Mouse (Mus musculus): ENCODE results near the gene Nabp2. TPM values are rescaled to one million over a fixed set of nuclear protein-coding genes. Genes with fewer than 3 reads are reported as not detected.

The Nabp2 gene
- total and polyA plus RNA-seq, 3 experiments: 40.3 to 123 (median 43.7) TPM

- Histone ChIP-seq H3K27ac (ENCODE audit: insufficient read depth, low read depth) (no peak overlapping the region), H3K36me3 (replicated peaks in 1 of 2; ENCODE audit: control insufficient read depth in 1 of 2, insufficient read depth in 1 of 2, low read length in 1 of 2) (peaks cover 54 to 85% of the 10 kb centered on the region in 2 experiments), H3K9me3 (replicated peaks; ENCODE audit: low read length) (no peaks in the 10 kb centered on the region), H3K27me3 (replicated peaks) (no peaks in the 10 kb centered on the region), H3K4me2 (ENCODE audit: insufficient read depth, low read depth, poor library complexity, severe bottlenecking) (no peak overlapping the region), H3K4me3 (replicated peaks in 1 of 3; ENCODE audit: low read depth in 2 of 3, low read length in 2 of 3, poor library complexity in 1 of 3) (no peak overlapping the region), H3K4me1 (ENCODE audit: control insufficient read depth in 1 of 2, insufficient read depth in 2 of 2) (peaks cover 5 to 38% of the 10 kb centered on the region in 2 experiments), H3K79me2 (replicated peaks; ENCODE audit: control insufficient read depth, extremely low read depth, insufficient read depth, poor library complexity, severe bottlenecking) (no peaks in the 10 kb centered on the region), H3K9ac (ENCODE audit: insufficient read depth, low read depth) (no peak overlapping the region)
- in situ Hi-C loops (cut with MboI; ENCODE audit: low pct_ligation_motif_present, low pct_unique_long_range_greater_than_20kb, low sequenced_read_pairs) (no loop called here), dilution Hi-C loops (cut with MboI; ENCODE audit: extremely low pct_ligation_motif_present, extremely low pct_unique_long_range_greater_than_20kb, low sequenced_read_pairs) (no loop called here)
- no peak for TF ChIP-seq USF2 (conservative IDR thresholded peaks at IDR 0.05; ENCODE audit: low read depth, low read length)
- TF ChIP-seq JUND (conservative IDR thresholded peaks at IDR 0.05; ENCODE audit: low read depth, low read length): no peak
- no peak for TF ChIP-seq USF1 (IDR thresholded peaks at IDR 0.05; ENCODE audit: low read depth, low read length)
- no peak for TF ChIP-seq BHLHE40 (IDR thresholded peaks at IDR 0.05; ENCODE audit: low read depth, low read length)
- no peak for TF ChIP-seq KAT2A (IDR thresholded peaks at IDR 0.05; ENCODE audit: insufficient replicate concordance, low read length)
- TF ChIP-seq ELF1 (IDR thresholded peaks at IDR 0.05; ENCODE audit: low read depth, low read length): no peak
- no peak for TF ChIP-seq HCFC1 (IDR thresholded peaks at IDR 0.05; ENCODE audit: low read depth, low read length)
- DNase-seq (ENCODE audit: extremely low read depth): no peak
Measured at GRCm38 (mm10) chr10:128435873-128436272, 24.6 kb upstream of the Nabp2 start.

- Histone ChIP-seq H3K4me1 (ENCODE audit: control insufficient read depth in 1 of 2, insufficient read depth in 2 of 2) (peaks cover 5 to 38% of the 10 kb centered on the region in 2 experiments), H3K4me2 (ENCODE audit: insufficient read depth, low read depth, poor library complexity, severe bottlenecking) (no peak overlapping the region), H3K27me3 (replicated peaks) (no peaks in the 10 kb centered on the region), H3K27ac (ENCODE audit: insufficient read depth, low read depth) (no peak overlapping the region), H3K4me3 (replicated peaks in 1 of 3; ENCODE audit: low read depth in 2 of 3, low read length in 2 of 3, poor library complexity in 1 of 3) (no peak overlapping the region), H3K79me2 (replicated peaks; ENCODE audit: control insufficient read depth, extremely low read depth, insufficient read depth, poor library complexity, severe bottlenecking) (no peaks in the 10 kb centered on the region), H3K9me3 (replicated peaks; ENCODE audit: low read length) (no peaks in the 10 kb centered on the region), H3K36me3 (replicated peaks in 1 of 2; ENCODE audit: control insufficient read depth in 1 of 2, insufficient read depth in 1 of 2, low read length in 1 of 2) (peaks cover 56 to 85% of the 10 kb centered on the region in 2 experiments), H3K9ac (ENCODE audit: insufficient read depth, low read depth) (no peak overlapping the region)
- in situ Hi-C loops (cut with MboI; ENCODE audit: low pct_ligation_motif_present, low pct_unique_long_range_greater_than_20kb, low sequenced_read_pairs): no loop called here
- dilution Hi-C loops (cut with MboI; ENCODE audit: extremely low pct_ligation_motif_present, extremely low pct_unique_long_range_greater_than_20kb, low sequenced_read_pairs): no loop called here
- TF ChIP-seq MAZ (IDR thresholded peaks at IDR 0.05; ENCODE audit: low read depth, low read length): no peak
- no peak for DNase-seq (ENCODE audit: extremely low read depth)
Measured at GRCm38 (mm10) chr10:128435186-128435823, 24.0 kb upstream of the Nabp2 start.

- Histone ChIP-seq H3K36me3 (replicated peaks in 1 of 2; ENCODE audit: control insufficient read depth in 1 of 2, insufficient read depth in 1 of 2, low read length in 1 of 2) (peaks cover 56 to 85% of the 10 kb centered on the region in 2 experiments), H3K4me2 (ENCODE audit: insufficient read depth, low read depth, poor library complexity, severe bottlenecking) (no peak overlapping the region), H3K4me3 (replicated peaks in 1 of 3; ENCODE audit: low read depth in 2 of 3, low read length in 2 of 3, poor library complexity in 1 of 3) (no peak overlapping the region), H3K9me3 (replicated peaks; ENCODE audit: low read length) (no peaks in the 10 kb centered on the region), H3K27me3 (replicated peaks) (no peaks in the 10 kb centered on the region), H3K79me2 (replicated peaks; ENCODE audit: control insufficient read depth, extremely low read depth, insufficient read depth, poor library complexity, severe bottlenecking) (no peaks in the 10 kb centered on the region), H3K9ac (ENCODE audit: insufficient read depth, low read depth) (no peak overlapping the region), H3K4me1 (ENCODE audit: control insufficient read depth in 1 of 2, insufficient read depth in 2 of 2) (peaks cover 5 to 37% of the 10 kb centered on the region in 2 experiments), H3K27ac (ENCODE audit: insufficient read depth, low read depth) (no peak overlapping the region)
- no peak for TF ChIP-seq NRF1 (IDR thresholded peaks at IDR 0.05; ENCODE audit: low read depth, low read length)
- TF ChIP-seq TCF12 (IDR thresholded peaks at IDR 0.05; ENCODE audit: low read depth, low read length): no peak
- no peak for TF ChIP-seq RCOR1 (conservative IDR thresholded peaks at IDR 0.05; ENCODE audit: low read depth, low read length)
- no peak for TF ChIP-seq MAZ (IDR thresholded peaks at IDR 0.05; ENCODE audit: low read depth, low read length)
- TF ChIP-seq IRF4 (IDR thresholded peaks at IDR 0.05; ENCODE audit: low read depth, low read length): no peak
- no peak for TF ChIP-seq ZC3H11A (IDR thresholded peaks at IDR 0.05; ENCODE audit: low read depth, low read length)
- dilution Hi-C loops (cut with MboI; ENCODE audit: extremely low pct_ligation_motif_present, extremely low pct_unique_long_range_greater_than_20kb, low sequenced_read_pairs) (no loop called here), in situ Hi-C loops (cut with MboI; ENCODE audit: low pct_ligation_motif_present, low pct_unique_long_range_greater_than_20kb, low sequenced_read_pairs) (no loop called here)
- DNase-seq (ENCODE audit: extremely low read depth): no peak
Measured at GRCm38 (mm10) chr10:128434681-128435080, 23.4 kb upstream of the Nabp2 start.
